Mouse (Mus musculus) G1E (cell line): ENCODE data around the gene Ttll11. TPM values are rescaled to one million over a fixed set of nuclear protein-coding genes. Genes with fewer than 3 reads are reported as not detected.

ENCODE experiments used
- ATAC-seq: 2 replicates; pipeline ENCODE4 v1.8.0; 2016; ENCODE audit warnings: mild to moderate bottlenecking; ENCODE audit not compliant: insufficient number of reproducible peaks, poor library complexity, low FRiP score, severe bottlenecking; ENCODE audit errors: extremely low read depth
- DNase-seq: peaks from one replicate; pipeline ENCODE4 v3.0.0; 2012; ENCODE audit warnings: low spot score
- H3K27me3 ChIP-seq: 2 replicates; pipeline ENCODE4 v1.6.1; 2012; ENCODE audit warnings: mild to moderate bottlenecking, low read length, inconsistent platforms; ENCODE audit not compliant: insufficient read depth
- H3K36me3 ChIP-seq: replicated peaks from 2 replicates; pipeline ENCODE3; 2012; ENCODE audit warnings: mild to moderate bottlenecking, inconsistent platforms
- H3K4me1 ChIP-seq: 2 replicates; pipeline ENCODE4 v1.6.1; 2012; ENCODE audit warnings: low read depth, low read length, inconsistent platforms, mixed read lengths; ENCODE audit not compliant: insufficient read depth
- H3K4me3 ChIP-seq: 2 replicates; pipeline ENCODE4 v1.5.1; 2012; ENCODE audit warnings: low read depth, mild to moderate bottlenecking, inconsistent platforms, low read length, moderate library complexity, mixed read lengths
- H3K9me3 ChIP-seq: replicated peaks from 2 replicates; pipeline ENCODE4 v1.6.1; 2012; ENCODE audit warnings: inconsistent platforms
- CTCF ChIP-seq: IDR thresholded peaks from 2 replicates; pipeline ENCODE4 v1.5.1; 2012; ENCODE audit warnings: low read depth, low read length, inconsistent platforms, mixed read lengths
- GATA1 ChIP-seq: IDR thresholded peaks from 2 replicates; pipeline ENCODE4 v1.6.1; 2012; ENCODE audit warnings: borderline replicate concordance, low read length, inconsistent platforms, mixed read lengths
- GATA2 ChIP-seq: IDR thresholded peaks from 2 replicates; pipeline ENCODE4 v1.6.1; 2012; ENCODE audit warnings: low read depth, low read length, inconsistent platforms, borderline replicate concordance
- POLR2AphosphoS5 ChIP-seq: IDR thresholded peaks from 2 replicates; pipeline ENCODE4 v1.6.1; 2012; ENCODE audit warnings: low read depth, low read length, inconsistent platforms; ENCODE audit not compliant: insufficient replicate concordance
- TAL1 ChIP-seq: conservative IDR thresholded peaks from 2 replicates; pipeline ENCODE4 v1.6.1; 2012; ENCODE audit warnings: low read depth, low read length, inconsistent platforms, mixed read lengths
- polyA plus RNA-seq: library from polyadenylated mRNA; stranded (reverse); fragments of >175 nt; gene quantifications from 2 replicates; pipeline ENCODE4 v1.2.3, GENCODE M21; 2012
- total RNA-seq, 2 experiments: library from RNA; stranded (forward) in 1 of 2; stranded (reverse) in 1 of 2; fragments of 200-1000 nt in 1 of 2; fragments of >200 nt in 1 of 2; fragmentation: Nextera tagmentation in 1 of 2; gene quantifications; 2 replicates each; pipeline ENCODE4 v1.2.3; 2014 to 2017

Ttll11 gene
- total and polyA plus RNA-seq, 3 experiments = 0.33 to 0.87 TPM; not detected in 1

GRCm38 (mm10) chr2:35869165-35869564 lies 110.5 kb downstream of the Ttll11 start:
- DNase-seq = no peak
- H3K27me3 ChIP-seq = peaks cover 9% of the 10 kb centered on the region; the same call in 1 of the 2 replicates
- H3K4me1 ChIP-seq = no peaks in the 10 kb centered on the region
- no peaks in the 10 kb centered on the region for H3K36me3 ChIP-seq
- H3K9me3 ChIP-seq = no peaks in the 10 kb centered on the region
- TF ChIP-seq TAL1 = no peak
- TF ChIP-seq CTCF = no peak
- TF ChIP-seq GATA1 = no peak
- TF ChIP-seq GATA2 = no peak
- TF ChIP-seq POLR2AphosphoS5 = no peak
- ATAC-seq = no peak
- H3K4me3 ChIP-seq = no peak overlapping the region

GRCm38 (mm10) chr2:35863284-35863683 lies 116.4 kb downstream of the Ttll11 start:
- H3K36me3 ChIP-seq = no peaks in the 10 kb centered on the region
- no peaks in the 10 kb centered on the region for H3K9me3 ChIP-seq
- H3K4me3 ChIP-seq = no peak overlapping the region
- peaks cover 23% of the 10 kb centered on the region for H3K27me3 ChIP-seq
- ATAC-seq = no peak
- no peak for TF ChIP-seq POLR2AphosphoS5
- no peak for TF ChIP-seq GATA2
- TF ChIP-seq GATA1 = no peak
- TF ChIP-seq TAL1 = no peak
- TF ChIP-seq CTCF = no peak
- DNase-seq = no peak
- H3K4me1 ChIP-seq = no peaks in the 10 kb centered on the region

- ATAC-seq (no peak), DNase-seq (no peak)
- no peaks in the 10 kb centered on the region for H3K9me3 ChIP-seq
- no peak overlapping the region for H3K4me3 ChIP-seq
- H3K36me3 ChIP-seq = no peaks in the 10 kb centered on the region
- no peaks in the 10 kb centered on the region for H3K4me1 ChIP-seq
- peaks cover 23% of the 10 kb centered on the region for H3K27me3 ChIP-seq
- no peak for TF ChIP-seq TAL1
- no peak for TF ChIP-seq GATA2
- TF ChIP-seq CTCF = no peak
- TF ChIP-seq GATA1 = no peak
- no peak for TF ChIP-seq POLR2AphosphoS5
Observed at GRCm38 (mm10) chr2:35861185-35861584, 118.5 kb downstream of the Ttll11 start.

GRCm38 (mm10) chr2:35860394-35860744 lies 119.3 kb downstream of the Ttll11 start:
- no peak overlapping the region for H3K4me3 ChIP-seq
- no peaks in the 10 kb centered on the region for H3K4me1 ChIP-seq
- ATAC-seq = no peak
- DNase-seq = no peak
- no peaks in the 10 kb centered on the region for H3K36me3 ChIP-seq
- TF ChIP-seq CTCF (no peak), POLR2AphosphoS5 (no peak), TAL1 (no peak)
- H3K27me3 ChIP-seq = peaks cover 23% of the 10 kb centered on the region
- no peaks in the 10 kb centered on the region for H3K9me3 ChIP-seq

GRCm38 (mm10) chr2:35859708-35860393 lies 119.9 kb downstream of the Ttll11 start:
- no peaks in the 10 kb centered on the region for H3K9me3 ChIP-seq
- H3K36me3 ChIP-seq = no peaks in the 10 kb centered on the region
- peaks cover 23% of the 10 kb centered on the region for H3K27me3 ChIP-seq
- TF ChIP-seq GATA2 (no peak), TAL1 (no peak), CTCF (no peak), POLR2AphosphoS5 (no peak), GATA1 (no peak)
- ATAC-seq (no peak), DNase-seq (no peak)
- H3K4me1 ChIP-seq = no peaks in the 10 kb centered on the region
- H3K4me3 ChIP-seq = no peak overlapping the region

- Histone ChIP-seq H3K36me3 (no peaks in the 10 kb centered on the region), H3K4me3 (no peak overlapping the region), H3K4me1 (no peaks in the 10 kb centered on the region), H3K9me3 (no peaks in the 10 kb centered on the region), H3K27me3 (peaks cover 16% of the 10 kb centered on the region)
- DNase-seq = no peak
- TF ChIP-seq GATA1 = no peak
- no peak for TF ChIP-seq GATA2
- TF ChIP-seq POLR2AphosphoS5 = no peak
- TF ChIP-seq TAL1 = no peak
- TF ChIP-seq CTCF = no peak
- no peak for ATAC-seq
Observed at GRCm38 (mm10) chr2:35858281-35858680, 121.4 kb downstream of the Ttll11 start.
